Mouse (Mus musculus) embryonic facial prominence, embryonic 15.5 days (tissue): ENCODE data around the gene Gstt1. TPM values are rescaled to one million over a fixed set of nuclear protein-coding genes. Genes with fewer than 3 reads are reported as not detected.
A peak's percentile ranks its signal among the peaks of the same experiment; 100 is the strongest.

ENCODE experiments used
- ATAC-seq: fragments of 200-750 bp; cut with Nextera tagmentation; 2 replicates; pipeline ENCODE4 v1.8.0; 2017; ENCODE audit warnings: low read depth, moderate TSS enrichment; ENCODE audit not compliant: insufficient number of reproducible peaks, low FRiP score, low TSS enrichment
- H3K27ac ChIP-seq: fragments of 300-500 bp; sonication (generic); replicated peaks from 2 replicates; pipeline ENCODE4 v1.5.1; 2015; ENCODE audit warnings: mild to moderate bottlenecking, inconsistent platforms
- H3K27me3 ChIP-seq: fragments of 300-500 bp; sonication (generic); 2 replicates; pipeline ENCODE4 v1.6.1; 2015; ENCODE audit warnings: inconsistent platforms
- H3K36me3 ChIP-seq: fragments of 300-500 bp; sonication (generic); 2 replicates; pipeline ENCODE4 v1.6.1; 2015; ENCODE audit warnings: mild to moderate bottlenecking, inconsistent platforms
- H3K4me1 ChIP-seq: fragments of 300-500 bp; sonication (generic); 2 replicates; pipeline ENCODE4 v1.6.1; 2015; ENCODE audit warnings: inconsistent platforms
- H3K4me2 ChIP-seq: fragments of 300-500 bp; sonication (generic); replicated peaks from 2 replicates; pipeline ENCODE4 v1.6.1; 2015; ENCODE audit warnings: mild to moderate bottlenecking, inconsistent platforms
- H3K4me3 ChIP-seq: fragments of 300-500 bp; sonication (generic); replicated peaks from 2 replicates; pipeline ENCODE4 v1.5.1; 2015; ENCODE audit warnings: mild to moderate bottlenecking, inconsistent platforms
- H3K9ac ChIP-seq: fragments of 300-500 bp; sonication (generic); 2 replicates; pipeline ENCODE4 v1.6.1; 2015; ENCODE audit warnings: inconsistent platforms
- H3K9me3 ChIP-seq: fragments of 300-500 bp; sonication (generic); replicated peaks from 2 replicates; pipeline ENCODE4 v1.6.1; 2016; ENCODE audit warnings: inconsistent platforms
- WGBS: fragments of 180-500 bp; shearing (Covaris S2); methylation state at CpG from one replicate; pipeline ENCODE4 v1.1.7; 2015; 5-methylcytosine and 5-hydroxymethylcytosine counted together
- polyA plus RNA-seq: library from polyadenylated mRNA; unstranded; fragments of >200 nt; fragmentation: Nextera tagmentation; extraction: Ambion mirVana; gene quantifications from 2 replicates; pipeline ENCODE4 v1.2.1, GENCODE M21; 2015

The Gstt1 gene
- polyA plus RNA-seq, 1 experiment from 2014 or later: 14.5 TPM

- Histone ChIP-seq H3K27ac (peak within 1 kb of the TSS; percentile 80), H3K9me3 (no peaks in the 10 kb centered on the region), H3K4me2 (peak within 1 kb of the TSS; percentile 72), H3K9ac (peak within 1 kb of the TSS; percentile 82), H3K4me1 (peaks cover 15% of the 10 kb centered on the region), H3K36me3 (peaks cover 4% of the 10 kb centered on the region; the same call in 1 of the 2 replicates), H3K27me3 (no peaks in the 10 kb centered on the region), H3K4me3 (peak within 1 kb of the TSS; percentile 74)
- peak; percentile 97 for ATAC-seq
- WGBS: under 1% methylated on average over 61 of the region's 61 CpGs
Measured at GRCm38 (mm10) chr10:75763682-75764518, 34.5 kb downstream of the Gstt1 start, which contains the start of gene Cabin1. Gene Cabin1 (minus strand): TSS chr10:75764341.

GRCm38 (mm10) chr10:75762413-75762812, 36.0 kb downstream of the Gstt1 start:
- H3K4me2 ChIP-seq: no peak overlapping the region
- no peak overlapping the region for H3K9ac ChIP-seq
- ATAC-seq: no peak
- no peaks in the 10 kb centered on the region for H3K9me3 ChIP-seq
- no peak overlapping the region for H3K4me3 ChIP-seq
- peaks cover 12% of the 10 kb centered on the region for H3K36me3 ChIP-seq
- H3K4me1 ChIP-seq: peaks cover 15% of the 10 kb centered on the region
- no peak overlapping the region for H3K27ac ChIP-seq
- WGBS: 91% methylated on average over 3 of the region's 3 CpGs
- no peaks in the 10 kb centered on the region for H3K27me3 ChIP-seq

GRCm38 (mm10) chr10:75760311-75760710, 38.1 kb downstream of the Gstt1 start:
- H3K27me3 ChIP-seq: no peaks in the 10 kb centered on the region
- no peak overlapping the region for H3K9ac ChIP-seq
- H3K27ac ChIP-seq: no peak overlapping the region
- H3K4me1 ChIP-seq: peaks cover 15% of the 10 kb centered on the region
- over 99% methylated on average over 3 of the region's 3 CpGs for WGBS
- no peak overlapping the region for H3K4me2 ChIP-seq
- H3K9me3 ChIP-seq: no peaks in the 10 kb centered on the region
- no peak overlapping the region for H3K4me3 ChIP-seq
- no peak for ATAC-seq
- peaks cover 21% of the 10 kb centered on the region for H3K36me3 ChIP-seq

- no peak overlapping the region for H3K4me2 ChIP-seq
- WGBS: 89% methylated on average over 11 of the region's 11 CpGs
- no peak for ATAC-seq
- no peak overlapping the region for H3K9ac ChIP-seq
- no peaks in the 10 kb centered on the region for H3K27me3 ChIP-seq
- peaks cover 54% of the 10 kb centered on the region for H3K36me3 ChIP-seq
- no peak overlapping the region for H3K4me3 ChIP-seq
- H3K27ac ChIP-seq: no peak overlapping the region
- no peaks in the 10 kb centered on the region for H3K4me1 ChIP-seq
- H3K9me3 ChIP-seq: no peaks in the 10 kb centered on the region
Measured at GRCm38 (mm10) chr10:75756719-75757118, 41.7 kb downstream of the Gstt1 start.

- peak; percentile 78 for ATAC-seq
- Histone ChIP-seq H3K36me3 (peaks cover 91% of the 10 kb centered on the region), H3K27me3 (no peaks in the 10 kb centered on the region), H3K4me3 (no peak overlapping the region), H3K4me2 (no peak overlapping the region), H3K9ac (no peak overlapping the region), H3K4me1 (peaks cover 4% of the 10 kb centered on the region; the same call in 1 of the 2 replicates), H3K9me3 (no peaks in the 10 kb centered on the region), H3K27ac (no peak overlapping the region)
- 36% methylated on average over 3 of the region's 3 CpGs for WGBS
Measured at GRCm38 (mm10) chr10:75744017-75744416, 54.4 kb downstream of the Gstt1 start.

- H3K9me3 ChIP-seq: no peaks in the 10 kb centered on the region
- WGBS: 67% methylated on average over 12 of the region's 12 CpGs
Measured at GRCm38 (mm10) chr10:75743369-75743768, 55.0 kb downstream of the Gstt1 start.

GRCm38 (mm10) chr10:75740866-75741265, 57.5 kb downstream of the Gstt1 start:
- Histone ChIP-seq H3K9me3 (no peaks in the 10 kb centered on the region), H3K27ac (no peak overlapping the region), H3K27me3 (no peaks in the 10 kb centered on the region), H3K9ac (no peak overlapping the region), H3K36me3 (peaks cover 88% of the 10 kb centered on the region), H3K4me2 (no peak overlapping the region), H3K4me1 (peaks cover 4% of the 10 kb centered on the region; the same call in 1 of the 2 replicates), H3K4me3 (no peak overlapping the region)
- no peak for ATAC-seq
- WGBS: 95% methylated on average over 3 of the region's 3 CpGs

More at GRCm38 (mm10) chr10:75743369-75743768, 55.0 kb downstream of the Gstt1 start:
- ATAC-seq: no peak
- H3K27me3 ChIP-seq: no peaks in the 10 kb centered on the region
- peaks cover 4% of the 10 kb centered on the region; the same call in 1 of the 2 replicates for H3K4me1 ChIP-seq
- H3K27ac ChIP-seq: 0 out of 2 replicates have a peak overlapping the region, but pooled peaks have one; percentile 48
- no peak overlapping the region for H3K4me2 ChIP-seq
- no peak overlapping the region for H3K4me3 ChIP-seq
- H3K9ac ChIP-seq: no peak overlapping the region
- peaks cover 91% of the 10 kb centered on the region for H3K36me3 ChIP-seq

Other genes starting within 250 kb of the Gstt1 start
- gene Lrrc75b, start 238.3 kb downstream of the Gstt1 start, polyA plus RNA-seq: 4.9 and 6.3 TPM in 2 replicates
- gene Ggt1, start 237.0 kb downstream of the Gstt1 start, polyA plus RNA-seq: 1.7 and 2.2 TPM in 2 replicates
- 2.8 and 3.2 TPM in 2 replicates for gene Ggt5, start 209.2 kb downstream of the Gstt1 start, polyA plus RNA-seq
- gene Susd2, start 154.6 kb downstream of the Gstt1 start, polyA plus RNA-seq: 9.0 and 10.1 TPM in 2 replicates
- 29.4 and 30.0 TPM in 2 replicates for gene Cabin1, start 34.2 kb downstream of the Gstt1 start, polyA plus RNA-seq
- gene Ddt, start 25.2 kb downstream of the Gstt1 start, polyA plus RNA-seq: 53.2 and 58.3 TPM in 2 replicates
- not detected in 2 replicates for gene Gm20441, start 17.6 kb downstream of the Gstt1 start, polyA plus RNA-seq
- gene Gstt3, start 17.2 kb downstream of the Gstt1 start, polyA plus RNA-seq: 17.1 and 18.1 TPM in 2 replicates
- gene Gstt4, start 24.0 kb upstream of the Gstt1 start, polyA plus RNA-seq: not detected in 2 replicates
- 9.0 and 11.0 TPM in 2 replicates for gene Gstt2, start 38.8 kb upstream of the Gstt1 start, polyA plus RNA-seq
- gene Mif, start 61.7 kb upstream of the Gstt1 start, polyA plus RNA-seq: 1,283 and 1,429 TPM in 2 replicates
- gene Derl3, start 94.8 kb upstream of the Gstt1 start, polyA plus RNA-seq: 2.0 and 3.1 TPM in 2 replicates
- gene Smarcb1, start 123.0 kb upstream of the Gstt1 start, polyA plus RNA-seq: 187 and 192 TPM in 2 replicates
- 29.7 and 33.4 TPM in 2 replicates for gene Chchd10, start 134.5 kb upstream of the Gstt1 start, polyA plus RNA-seq
- 101 and 133 TPM in 2 replicates for gene Mmp11, start 137.9 kb upstream of the Gstt1 start, polyA plus RNA-seq
- gene Gm867, start 142.1 kb upstream of the Gstt1 start, polyA plus RNA-seq: 0.81 and 0.89 TPM in 2 replicates
- gene Vpreb3, start 144.5 kb upstream of the Gstt1 start, polyA plus RNA-seq: 1.4 and 1.6 TPM in 2 replicates
- gene Gm5134, start 155.9 kb upstream of the Gstt1 start, polyA plus RNA-seq: not detected in 2 replicates
- gene Zfp280b, start 234.1 kb upstream of the Gstt1 start, polyA plus RNA-seq: 14.8 and 16.4 TPM in 2 replicates